Mouse (Mus musculus) C2C12 (cell line): ENCODE measurements around the gene Mcrip2.

Experiments
- CEBPB ChIP-seq: IDR thresholded peaks from one replicate; pipeline ENCODE4 v1.6.1; 2011; ENCODE audit warnings: low read depth, mild to moderate bottlenecking, control low read depth, moderate library complexity
- CTCF ChIP-seq: IDR thresholded peaks from one replicate; pipeline ENCODE4 v1.5.1; 2011; ENCODE audit not compliant: control insufficient read depth, insufficient read depth, insufficient read length
- MYOD1 ChIP-seq: IDR thresholded peaks from one replicate; pipeline ENCODE4 v1.6.1; 2011; ENCODE audit warnings: low read depth; ENCODE audit not compliant: control insufficient read depth, insufficient read length

GRCm38 (mm10) chr17:25869498-25869897 lies 934 bp upstream of the Mcrip2 start:
- no peak for TF ChIP-seq MYOD1
- TF ChIP-seq CEBPB, result no peak
- TF ChIP-seq CTCF, result no peak
